Comparison of ENCODE assay signal across 17 mouse cellular contexts in genomic region chr13:95550636-95551370, GRCm38 (mm10). TPM values are rescaled to one million over a fixed set of nuclear protein-coding genes. Genes with fewer than 3 reads are reported as not detected.
"Had no signal": no experiment of that assay in that cellular context is flagged by ENCODE, and none has a peak within 500 bp of the region (broad histone marks: within the 10 kb centered on the region; RNA-seq: fewer than 3 reads in every experiment).

No protein-coding gene starts in this region.

- H3K9me3 ChIP-seq: neural tube, embryonic 13.5 days; neural tube, embryonic 15.5 days; stomach, embryonic 15.5 days had no signal

- DNase-seq: retina, postnatal 1 day; right cerebral cortex, adult 18-20 months; right cerebral cortex, postnatal 14 days; right cerebral cortex, postnatal 25 days; right cerebral cortex, postnatal 4 days; spleen, adult 18-20 months; thymus, adult 18-20 months; thymus, adult 2 months; thymus, postnatal 14 days; thymus, postnatal 25 days; thymus, postnatal 36 days; thymus, postnatal 4 days had no signal

- H3K36me3 ChIP-seq: neural tube, embryonic 13.5 days; neural tube, embryonic 15.5 days; stomach, embryonic 15.5 days had no signal

- H3K27ac ChIP-seq: neural tube, embryonic 13.5 days; neural tube, embryonic 15.5 days; stomach, embryonic 15.5 days; stomach, postnatal 0 days had no signal

- H3K4me2 ChIP-seq: neural tube, embryonic 13.5 days; neural tube, embryonic 15.5 days; stomach, embryonic 15.5 days had no signal

- H3K27me3 ChIP-seq: neural tube, embryonic 13.5 days; neural tube, embryonic 15.5 days; stomach, embryonic 15.5 days had no signal

- H3K4me3 ChIP-seq: neural tube, embryonic 13.5 days; neural tube, embryonic 15.5 days; stomach, embryonic 15.5 days had no signal

- H3K9ac ChIP-seq: neural tube, embryonic 13.5 days; neural tube, embryonic 15.5 days; stomach, embryonic 15.5 days had no signal

RNA-seq across cellular contexts. Expression of gene F2rl1, which starts 25.8 kb away (rescaled TPM):
- polyA plus RNA-seq: neural tube, embryonic 13.5 days; neural tube, embryonic 14.5 days had no signal
